In the genomic region with DNA sequence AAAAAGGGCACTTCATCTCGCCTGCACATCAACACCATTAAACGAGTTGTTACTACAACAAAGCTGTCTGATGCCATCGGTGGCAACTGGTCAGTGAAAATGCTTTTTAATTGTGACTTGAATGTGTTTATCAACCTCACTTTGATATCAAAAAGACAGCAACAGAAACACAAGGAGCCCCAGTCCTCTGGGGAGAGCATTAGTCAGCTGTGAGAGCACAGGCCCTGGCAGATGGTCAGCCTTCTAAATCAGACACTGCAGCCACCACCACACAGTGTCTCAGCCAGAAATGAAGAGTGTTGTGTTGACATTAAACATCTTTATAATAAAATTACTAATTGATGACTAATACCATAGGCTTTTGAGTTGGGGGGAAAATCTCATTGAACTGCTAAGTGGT, we compare ENCODE assay signal across 15 mouse cellular contexts.
DNase-seq lines count a peak whose midpoint lies in the region; ATAC-seq and TF ChIP-seq lines count a peak whose summit lies in the region.
"Had no signal": no experiment of that assay in that cellular context is flagged by ENCODE, and none has a peak within 500 bp of the region (broad histone marks: within the 10 kb centered on the region; RNA-seq: fewer than 3 reads in every experiment).

No protein-coding gene starts in this region.

- 77% methylated on average over 3 of the region's 3 CpGs for WGBS in kidney, postnatal 0 days

- no peaks in the 10 kb centered on the region for H3K36me3 ChIP-seq in kidney, postnatal 0 days (ENCODE audit: insufficient read depth, low read length)
- H3K36me3 ChIP-seq: embryonic facial prominence, embryonic 13.5 days; heart, embryonic 15.5 days; midbrain, embryonic 10.5 days had no signal

- no peak for TF ChIP-seq CTCF in kidney, postnatal 0 days (IDR thresholded peaks at IDR 0.05; ENCODE audit: low read depth)

- H3K9ac ChIP-seq in kidney, postnatal 0 days (ENCODE audit: low read depth, low read length): no peak overlapping the region
- H3K9ac ChIP-seq: embryonic facial prominence, embryonic 13.5 days; heart, embryonic 15.5 days; liver, embryonic 14.5 days had no signal

- H3K4me3 ChIP-seq in kidney, postnatal 0 days (replicated peaks; ENCODE audit: low read depth, low read length): no peak overlapping the region
- H3K4me3 ChIP-seq: embryonic facial prominence, embryonic 13.5 days; heart, embryonic 15.5 days; midbrain, embryonic 10.5 days had no signal

- peak; percentile 74; the same call in 1 of the 2 replicates for ATAC-seq in cerebellum, adult (ENCODE audit: insufficient number of reproducible peaks, low FRiP score, low TSS enrichment)
- ATAC-seq in kidney, postnatal 0 days (replicated peaks; ENCODE audit: low FRiP score, low read depth): no peak
- no peak for ATAC-seq in megakaryocyte, adult 5-6 weeks (ENCODE audit: poor library complexity, severe bottlenecking)
- ATAC-seq: lung, postnatal 0 days had no signal

- DNase-seq in cerebellum, postnatal 4 days (ENCODE audit: low spot score in 2 of 2): no peak
- DNase-seq in kidney, postnatal 0 days (ENCODE audit: low spot score): peak; percentile 13
- DNase-seq in kidney, adult 8-10 months: no peak
- DNase-seq in cerebellum, adult 11-12 months: peak; percentile 30
- DNase-seq in cerebellum, postnatal 36 days: peak; percentile 45 to 48
- no peak for DNase-seq in thymus, postnatal 10 days (ENCODE audit: low spot score in 2 of 2)
- DNase-seq: adrenal gland, postnatal 25 days; heart, adult 18-20 months had no signal

- no peaks in the 10 kb centered on the region for H3K27me3 ChIP-seq in kidney, postnatal 0 days (ENCODE audit: insufficient read depth, low read length)
- H3K27me3 ChIP-seq: embryonic facial prominence, embryonic 13.5 days; heart, embryonic 15.5 days had no signal

- no peaks in the 10 kb centered on the region for H3K4me1 ChIP-seq in kidney, postnatal 0 days (replicated peaks; ENCODE audit: insufficient read depth, low read length)

- no peaks in the 10 kb centered on the region for H3K9me3 ChIP-seq in kidney, postnatal 0 days (replicated peaks; ENCODE audit: low read length)
- H3K9me3 ChIP-seq: embryonic facial prominence, embryonic 13.5 days; heart, embryonic 15.5 days; midbrain, embryonic 10.5 days had no signal

- no peak overlapping the region for H3K27ac ChIP-seq in kidney, postnatal 0 days
- H3K27ac ChIP-seq: embryonic facial prominence, embryonic 13.5 days; heart, embryonic 15.5 days; liver, embryonic 14.5 days; midbrain, embryonic 10.5 days had no signal

- H3K4me2 ChIP-seq in kidney, postnatal 0 days (ENCODE audit: low read length): no peak overlapping the region
- H3K4me2 ChIP-seq: embryonic facial prominence, embryonic 13.5 days; heart, embryonic 15.5 days had no signal

Comparison
In these comparisons a context has a peak if more than half of its experiments do, and no peak if none do; other contexts are left out.
1. DNase-seq: peak in kidney, postnatal 0 days (single experiment), cerebellum, adult 11-12 months (single experiment) and cerebellum, postnatal 36 days (2 of 2); none in cerebellum, postnatal 4 days (0 of 2), kidney, adult 8-10 months (0 of 2) and thymus, postnatal 10 days (0 of 2).